Mouse (Mus musculus): ENCODE measurements at regions not wholly inside any gene's neighbourhood (a gene's known extent, or its start where the extent isn't known, plus 50 kb on each side); places are given as distances from the start of the nearest gene placed in this dataset.

DNA sequence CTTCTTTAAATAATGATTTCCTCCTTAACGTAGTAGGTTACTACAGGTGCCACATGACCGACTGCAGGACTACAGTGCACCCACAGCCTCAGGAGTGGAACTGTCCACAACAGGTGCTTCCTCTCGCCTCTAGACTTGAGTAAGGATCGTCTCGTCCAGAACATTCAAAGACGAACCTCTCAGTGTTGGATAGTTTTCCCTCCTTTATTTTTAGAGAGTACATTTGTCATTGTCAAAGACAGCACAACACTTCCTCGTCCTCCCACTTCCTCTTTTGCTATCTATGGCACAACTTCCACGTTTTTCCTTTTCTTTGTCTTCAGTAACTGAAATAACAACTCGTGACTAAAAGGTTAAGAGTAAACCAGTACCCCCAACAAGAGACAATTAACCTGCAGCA lies 120.7 kb downstream of the Rpl36a-ps1 start:
- WGBS = 83% methylated on average over 9 of the region's 9 CpGs
- no peak for DNase-seq (ENCODE audit: low spot score)
- Histone ChIP-seq H3K27me3 (ENCODE audit: insufficient read depth, poor library complexity, severe bottlenecking) (no peaks in the 10 kb centered on the region), H3K9me3 (no peaks in the 10 kb centered on the region), H3K36me3 (no peaks in the 10 kb centered on the region), H3K4me3 (no peak overlapping the region), H3K27ac (no peak overlapping the region), H3K4me1 (replicated peaks) (no peaks in the 10 kb centered on the region)

- WGBS = 86% methylated on average over 6 of the region's 6 CpGs
- no peaks in the 10 kb centered on the region for H3K4me1 ChIP-seq (replicated peaks)
- H3K4me3 ChIP-seq = no peak overlapping the region
- no peaks in the 10 kb centered on the region for H3K36me3 ChIP-seq
- no peaks in the 10 kb centered on the region for H3K27me3 ChIP-seq (ENCODE audit: insufficient read depth, poor library complexity, severe bottlenecking)
- no peak overlapping the region for H3K27ac ChIP-seq
- no peak for DNase-seq (ENCODE audit: low spot score)
- H3K9me3 ChIP-seq = no peaks in the 10 kb centered on the region
Observed at GRCm38 (mm10) chr14:98869888-98870287, 124.2 kb downstream of the Rpl36a-ps1 start.

GRCm38 (mm10) chr14:98866880-98867279 lies 127.2 kb downstream of the Rpl36a-ps1 start:
- no peak overlapping the region for H3K27ac ChIP-seq
- no peaks in the 10 kb centered on the region for H3K36me3 ChIP-seq
- H3K9me3 ChIP-seq = no peaks in the 10 kb centered on the region
- peaks cover 4% of the 10 kb centered on the region; the same call in 1 of the 2 replicates for H3K4me1 ChIP-seq (replicated peaks)
- DNase-seq (ENCODE audit: low spot score) = no peak
- H3K4me3 ChIP-seq = no peak overlapping the region
- no peaks in the 10 kb centered on the region for H3K27me3 ChIP-seq (ENCODE audit: insufficient read depth, poor library complexity, severe bottlenecking)

- Histone ChIP-seq H3K4me3 (no peak overlapping the region), H3K9me3 (no peaks in the 10 kb centered on the region), H3K36me3 (no peaks in the 10 kb centered on the region), H3K27ac (no peak overlapping the region), H3K27me3 (ENCODE audit: insufficient read depth, poor library complexity, severe bottlenecking) (no peaks in the 10 kb centered on the region), H3K4me1 (replicated peaks) (peaks cover 6% of the 10 kb centered on the region; the same call in 1 of the 2 replicates)
- no peak for DNase-seq (ENCODE audit: low spot score)
- WGBS = 89% methylated on average over 6 of the region's 6 CpGs
Observed at GRCm38 (mm10) chr14:98864001-98864400, 130.1 kb downstream of the Rpl36a-ps1 start.

DNA sequence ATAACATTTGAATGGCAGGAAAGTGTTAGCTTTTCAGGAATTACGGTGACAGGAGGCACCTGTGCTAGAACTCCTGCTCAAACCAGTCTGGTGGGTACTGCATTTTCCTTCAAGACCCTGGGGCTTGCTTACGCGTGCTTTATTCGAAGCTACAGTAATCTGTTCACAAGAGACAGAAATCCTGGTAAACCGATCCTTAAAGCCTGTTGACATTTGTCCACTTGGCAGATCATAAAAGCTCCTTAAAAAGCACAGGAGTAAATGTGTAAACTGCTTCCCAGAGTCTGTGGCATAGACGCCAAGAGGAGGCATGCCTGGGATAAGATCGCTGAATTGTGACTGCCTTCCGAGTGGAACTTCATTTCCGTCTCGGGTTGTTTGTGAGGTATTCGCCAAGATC lies 130.5 kb downstream of the Rpl36a-ps1 start:
- 85% methylated on average over 11 of the region's 11 CpGs for WGBS
- DNase-seq (ENCODE audit: low spot score) = no peak

DNA sequence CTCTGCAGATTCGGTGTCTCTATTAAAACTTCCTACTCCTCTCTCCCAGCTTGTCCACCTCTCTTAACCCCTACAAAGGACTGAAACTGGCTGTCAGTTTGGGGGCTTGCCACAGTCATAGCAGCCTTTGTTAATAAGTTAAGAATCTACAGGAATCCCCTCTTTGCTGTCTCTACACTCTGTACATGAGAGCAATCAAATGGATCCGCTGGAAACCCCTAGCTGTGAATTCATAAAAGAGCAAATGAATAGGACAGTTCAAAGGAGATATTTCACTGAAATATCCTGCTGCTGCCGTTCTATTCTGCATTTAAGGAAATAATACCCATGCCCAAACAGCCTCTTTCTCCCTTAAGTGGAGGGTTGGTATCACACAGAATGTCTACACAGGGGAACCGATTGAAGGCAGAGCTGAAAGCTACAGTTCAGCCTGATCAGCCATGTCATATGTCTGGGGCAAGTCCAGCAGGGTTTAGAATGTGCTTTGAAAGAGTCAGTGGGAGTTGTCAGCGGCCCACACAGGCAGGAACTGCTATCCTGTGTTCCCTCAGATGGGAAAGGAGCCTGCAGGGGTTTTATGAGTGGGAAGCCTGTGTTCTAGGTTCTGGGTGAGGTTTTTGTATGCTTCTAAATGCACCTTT lies 131.9 kb downstream of the Rpl36a-ps1 start:
- no peaks in the 10 kb centered on the region for H3K27me3 ChIP-seq (ENCODE audit: insufficient read depth, poor library complexity, severe bottlenecking)
- WGBS = 43% methylated on average over 5 of the region's 5 CpGs
- H3K36me3 ChIP-seq = no peaks in the 10 kb centered on the region
- no peak overlapping the region for H3K27ac ChIP-seq
- peaks cover 6% of the 10 kb centered on the region; the same call in 1 of the 2 replicates for H3K4me1 ChIP-seq (replicated peaks)
- H3K9me3 ChIP-seq = no peaks in the 10 kb centered on the region
- no peak overlapping the region for H3K4me3 ChIP-seq
- no peak for DNase-seq (ENCODE audit: low spot score)

More for the DNA sequence above, 130.5 kb downstream of the Rpl36a-ps1 start:
- H3K9me3 ChIP-seq = no peaks in the 10 kb centered on the region
- peaks cover 6% of the 10 kb centered on the region; the same call in 1 of the 2 replicates for H3K4me1 ChIP-seq (replicated peaks)
- H3K36me3 ChIP-seq = no peaks in the 10 kb centered on the region
- no peak overlapping the region for H3K27ac ChIP-seq
- no peaks in the 10 kb centered on the region for H3K27me3 ChIP-seq (ENCODE audit: insufficient read depth, poor library complexity, severe bottlenecking)
- H3K4me3 ChIP-seq = no peak overlapping the region

DNA sequence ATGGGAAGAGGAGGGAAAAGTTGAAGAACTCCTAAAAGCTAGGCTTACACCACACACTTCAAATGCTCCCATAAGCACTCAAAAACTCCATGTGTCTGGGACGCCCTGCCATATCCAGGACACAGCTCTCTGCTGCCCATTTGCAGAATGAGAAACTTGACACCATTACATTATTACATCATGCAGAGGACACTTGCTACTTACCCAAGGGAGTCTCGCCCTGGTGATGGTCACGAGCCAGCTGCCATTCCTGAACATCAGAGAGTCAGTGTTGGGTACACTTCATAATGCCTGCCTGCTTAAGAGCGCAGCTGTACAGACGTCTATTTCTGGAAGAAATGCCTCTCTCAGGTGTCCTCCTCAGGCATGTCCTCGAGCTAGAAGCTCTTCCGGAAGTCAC lies 135.3 kb downstream of the Rpl36a-ps1 start:
- no peak overlapping the region for H3K27ac ChIP-seq
- no peaks in the 10 kb centered on the region for H3K27me3 ChIP-seq (ENCODE audit: insufficient read depth, poor library complexity, severe bottlenecking)
- peaks cover 6% of the 10 kb centered on the region; the same call in 1 of the 2 replicates for H3K4me1 ChIP-seq (replicated peaks)
- H3K9me3 ChIP-seq = no peaks in the 10 kb centered on the region
- no peaks in the 10 kb centered on the region for H3K36me3 ChIP-seq
- DNase-seq (ENCODE audit: low spot score) = no peak
- H3K4me3 ChIP-seq = no peak overlapping the region
- WGBS = 81% methylated on average over 7 of the region's 7 CpGs

- H3K27ac ChIP-seq = no peak overlapping the region
- no peaks in the 10 kb centered on the region for H3K9me3 ChIP-seq
- WGBS = 78% methylated on average over 1 of the region's 1 CpGs
- DNase-seq (ENCODE audit: low spot score) = no peak
- H3K4me1 ChIP-seq (replicated peaks) = no peaks in the 10 kb centered on the region
- no peak overlapping the region for H3K4me3 ChIP-seq
- H3K27me3 ChIP-seq (ENCODE audit: insufficient read depth, poor library complexity, severe bottlenecking) = no peaks in the 10 kb centered on the region
- H3K36me3 ChIP-seq = no peaks in the 10 kb centered on the region
Observed at GRCm38 (mm10) chr14:98848500-98848899, 145.6 kb downstream of the Rpl36a-ps1 start.

DNA sequence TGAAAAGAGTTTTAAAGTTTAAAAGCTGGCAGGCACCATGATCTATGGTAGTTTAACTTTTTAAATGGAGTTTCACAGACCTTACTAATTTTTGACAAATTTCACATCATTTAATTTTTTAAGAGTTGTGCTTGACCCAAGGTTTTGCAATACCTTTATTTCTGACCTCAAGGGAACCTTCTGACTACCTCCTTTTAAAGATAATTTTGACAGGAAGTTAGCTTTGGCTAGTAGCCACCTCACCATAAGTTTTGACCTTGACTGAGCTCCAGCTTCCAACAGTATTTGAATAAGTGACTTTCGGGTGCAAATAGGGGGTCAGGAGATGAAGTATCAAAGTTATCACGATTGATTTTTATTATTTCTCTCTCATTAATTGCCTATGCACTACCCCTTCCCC lies 149.9 kb downstream of the Rpl36a-ps1 start:
- Histone ChIP-seq H3K27ac (no peak overlapping the region), H3K4me1 (replicated peaks) (no peaks in the 10 kb centered on the region), H3K36me3 (no peaks in the 10 kb centered on the region), H3K27me3 (ENCODE audit: insufficient read depth, poor library complexity, severe bottlenecking) (no peaks in the 10 kb centered on the region), H3K9me3 (no peaks in the 10 kb centered on the region), H3K4me3 (no peak overlapping the region)
- DNase-seq (ENCODE audit: low spot score) = no peak
- 86% methylated on average over 2 of the region's 2 CpGs for WGBS

GRCm38 (mm10) chr14:98834316-98834715 lies 159.8 kb downstream of the Rpl36a-ps1 start:
- Histone ChIP-seq H3K4me1 (replicated peaks) (peaks cover 20% of the 10 kb centered on the region), H3K36me3 (no peaks in the 10 kb centered on the region), H3K9me3 (no peaks in the 10 kb centered on the region), H3K27me3 (ENCODE audit: insufficient read depth, poor library complexity, severe bottlenecking) (no peaks in the 10 kb centered on the region), H3K27ac (no peak overlapping the region), H3K4me3 (no peak overlapping the region)
- 91% methylated on average over 5 of the region's 5 CpGs for WGBS
- no peak for DNase-seq (ENCODE audit: low spot score)

- Histone ChIP-seq H3K4me1 (replicated peaks) (peaks cover 20% of the 10 kb centered on the region), H3K9me3 (no peaks in the 10 kb centered on the region), H3K36me3 (no peaks in the 10 kb centered on the region), H3K27ac (peak overlapping the region; percentile 53; the same call in 1 of the 2 replicates), H3K4me3 (no peak overlapping the region), H3K27me3 (ENCODE audit: insufficient read depth, poor library complexity, severe bottlenecking) (no peaks in the 10 kb centered on the region)
- 80% methylated on average over 13 of the region's 13 CpGs for WGBS
- no peak for DNase-seq (ENCODE audit: low spot score)
Observed at GRCm38 (mm10) chr14:98833230-98833999, 160.7 kb downstream of the Rpl36a-ps1 start.

GRCm38 (mm10) chr14:98832401-98832800 lies 161.7 kb downstream of the Rpl36a-ps1 start:
- no peak overlapping the region for H3K27ac ChIP-seq
- no peaks in the 10 kb centered on the region for H3K27me3 ChIP-seq (ENCODE audit: insufficient read depth, poor library complexity, severe bottlenecking)
- H3K36me3 ChIP-seq = no peaks in the 10 kb centered on the region
- WGBS = 51% methylated on average over 7 of the region's 7 CpGs
- H3K4me3 ChIP-seq = no peak overlapping the region
- DNase-seq (ENCODE audit: low spot score) = no peak
- H3K9me3 ChIP-seq = no peaks in the 10 kb centered on the region
- peaks cover 20% of the 10 kb centered on the region for H3K4me1 ChIP-seq (replicated peaks)

DNA sequence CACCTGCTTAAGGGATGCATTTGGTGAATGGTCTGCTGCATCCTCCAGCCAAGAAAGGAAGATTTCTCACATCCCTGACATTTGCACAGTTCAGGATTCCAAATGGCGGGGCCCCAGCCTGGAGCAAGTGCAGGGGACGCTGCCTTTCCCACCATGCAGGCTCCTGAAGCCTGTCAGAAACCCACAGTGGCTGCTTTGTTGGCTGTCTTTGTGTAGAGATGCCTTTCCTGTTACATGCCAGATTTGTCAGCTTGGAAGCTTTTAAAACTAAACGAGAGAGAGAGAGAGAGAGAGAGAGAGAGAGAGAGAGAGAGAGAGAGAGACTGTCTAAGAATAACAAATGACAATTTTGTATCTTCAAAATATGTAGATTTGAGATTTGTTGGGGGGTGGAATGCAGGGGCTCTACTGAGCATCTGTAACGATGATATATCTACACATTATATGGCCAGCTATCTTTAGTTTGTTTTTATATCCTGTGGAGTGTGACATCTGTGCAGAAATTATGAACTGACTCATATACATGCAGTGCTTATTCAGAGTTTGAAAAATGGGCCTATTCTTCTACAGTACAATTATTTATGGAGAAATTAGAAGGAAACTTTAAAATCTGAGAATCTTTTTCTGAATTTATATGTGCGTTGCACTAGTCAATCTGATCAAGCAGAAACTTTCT lies 164.0 kb downstream of the Rpl36a-ps1 start:
- no peak for DNase-seq (ENCODE audit: low spot score)
- no peaks in the 10 kb centered on the region for H3K36me3 ChIP-seq
- H3K9me3 ChIP-seq = no peaks in the 10 kb centered on the region
- H3K27ac ChIP-seq = peak overlapping the region; percentile 72
- no peak overlapping the region for H3K4me3 ChIP-seq
- peaks cover 20% of the 10 kb centered on the region for H3K4me1 ChIP-seq (replicated peaks)
- H3K27me3 ChIP-seq (ENCODE audit: insufficient read depth, poor library complexity, severe bottlenecking) = no peaks in the 10 kb centered on the region
- 63% methylated on average over 5 of the region's 5 CpGs for WGBS

Data from hindbrain, embryonic 10.5 days (tissue).